21 mouse cellular contexts compared by ENCODE assay signal in the genomic region with DNA sequence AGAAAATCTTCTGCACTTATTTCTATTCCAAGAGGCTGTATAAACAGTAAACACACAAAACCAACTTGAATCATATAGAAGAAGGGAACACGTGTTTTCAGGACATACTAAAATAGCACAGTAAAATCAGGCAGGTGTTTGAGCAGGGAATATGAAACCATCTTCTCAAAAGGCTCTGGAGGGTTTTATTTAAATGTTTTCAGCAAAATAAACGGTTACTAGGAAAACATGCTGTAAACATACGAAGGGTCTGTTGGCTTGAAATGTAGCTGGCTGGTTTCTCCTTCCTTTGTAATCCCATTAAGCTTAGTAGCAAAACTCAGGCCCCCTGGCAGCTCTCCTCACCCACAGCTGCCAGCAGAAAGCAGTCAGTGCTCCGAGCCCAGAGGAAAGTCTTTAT. TPM values are rescaled to one million over a fixed set of nuclear protein-coding genes. Genes with fewer than 3 reads are reported as not detected.
"Had no signal": no experiment of that assay in that cellular context is flagged by ENCODE, and none has a peak within 500 bp of the region (broad histone marks: within the 10 kb centered on the region; RNA-seq: fewer than 3 reads in every experiment).

No protein-coding gene starts in this region.

- H3K9me3 ChIP-seq: liver, embryonic 13.5 days; lung, embryonic 15.5 days; megakaryocyte, embryonic 14.5 days; midbrain, embryonic 12.5 days; neural tube, embryonic 12.5 days; stomach, embryonic 15.5 days had no signal

- H3K27ac ChIP-seq: left cerebral cortex, adult 2 months; liver, embryonic 13.5 days; lung, embryonic 15.5 days; macrophage; midbrain, embryonic 12.5 days; neural tube, embryonic 12.5 days; stomach, embryonic 15.5 days had no signal

- H3K27me3 ChIP-seq: liver, embryonic 13.5 days; lung, embryonic 15.5 days; midbrain, embryonic 12.5 days; neural tube, embryonic 12.5 days; stomach, embryonic 15.5 days had no signal

- DNase-seq: kidney, adult 8-10 months; kidney, postnatal 25 days; liver; liver, embryonic 13.5 days; liver, postnatal 0 days; lung, postnatal 14 days; retina, postnatal 1 day; right cerebral cortex, postnatal 4 days; spleen, adult 18-20 months; thymus, postnatal 4 days had no signal

- H3K36me3 ChIP-seq: liver, embryonic 13.5 days; lung, embryonic 15.5 days; midbrain, embryonic 12.5 days; neural tube, embryonic 12.5 days; stomach, embryonic 15.5 days had no signal

- ATAC-seq: liver, postnatal 0 days had no signal

- H3K9ac ChIP-seq: liver, embryonic 13.5 days; liver, postnatal 0 days; lung, embryonic 15.5 days; midbrain, embryonic 12.5 days; neural tube, embryonic 12.5 days; stomach, embryonic 15.5 days had no signal

- H3K4me2 ChIP-seq: liver, embryonic 13.5 days; lung, embryonic 15.5 days; midbrain, embryonic 12.5 days; neural tube, embryonic 12.5 days; stomach, embryonic 15.5 days had no signal

- H3K4me3 ChIP-seq: left cerebral cortex, adult 2 months; liver, embryonic 13.5 days; lung, embryonic 15.5 days; megakaryocyte, embryonic 14.5 days; midbrain, embryonic 12.5 days; neural tube, embryonic 12.5 days; stomach, embryonic 15.5 days had no signal

- H3K4me1 ChIP-seq: liver, embryonic 13.5 days; neural tube, embryonic 12.5 days had no signal

RNA-seq across cellular contexts. Expression of a gene that starts 6.6 kb away (rescaled TPM):
- total RNA-seq: monocyte, adult 5-6 weeks had no signal
- polyA plus RNA-seq: macrophage had no signal

RNA-seq across cellular contexts. Expression of a gene that starts 9.0 kb away (rescaled TPM):
- total RNA-seq: left cerebral cortex, postnatal 14 days; neutrophil, adult 5-6 weeks had no signal
- polyA plus RNA-seq: limb, embryonic 11.5 days; liver, embryonic 13.5 days; liver, postnatal 0 days; macrophage; midbrain, embryonic 12.5 days; neural tube, embryonic 12.5 days; stomach, embryonic 15.5 days had no signal
